Mouse (Mus musculus) liver, embryonic 15.5 days (tissue): ENCODE measurements at regions not wholly inside any gene's neighbourhood (a gene's known extent, or its start where the extent isn't known, plus 50 kb on each side); places are given as distances from the start of the nearest gene placed in this dataset.

Experiments used
- ATAC-seq: fragments of 200-750 bp; cut with Nextera tagmentation; 2 replicates; pipeline ENCODE4 v1.8.0; 2017; ENCODE audit warnings: moderate number of reproducible peaks, mild to moderate bottlenecking, moderate library complexity; ENCODE audit not compliant: insufficient read depth
- H3K27ac ChIP-seq: fragments of 300-500 bp; sonication (generic); replicated peaks from 2 replicates; pipeline ENCODE4 v1.5.1; 2015; ENCODE audit warnings: mild to moderate bottlenecking, inconsistent platforms
- H3K27me3 ChIP-seq: fragments of 300-500 bp; sonication (generic); 2 replicates; pipeline ENCODE4 v1.6.1; 2015; ENCODE audit warnings: mild to moderate bottlenecking, inconsistent platforms
- H3K36me3 ChIP-seq: fragments of 300-500 bp; sonication (generic); replicated peaks from 2 replicates; pipeline ENCODE4 v1.6.1; 2015; ENCODE audit warnings: moderate library complexity, mild to moderate bottlenecking, inconsistent platforms
- H3K4me1 ChIP-seq: fragments of 300-500 bp; sonication (generic); replicated peaks from 2 replicates; pipeline ENCODE4 v1.6.1; 2015; ENCODE audit warnings: inconsistent platforms
- H3K4me2 ChIP-seq: fragments of 300-500 bp; sonication (generic); 2 replicates; pipeline ENCODE4 v1.6.1; 2015; ENCODE audit warnings: moderate library complexity, mild to moderate bottlenecking, inconsistent platforms
- H3K4me3 ChIP-seq: fragments of 300-500 bp; sonication (generic); replicated peaks from 2 replicates; pipeline ENCODE4 v1.5.1; 2015; ENCODE audit warnings: mild to moderate bottlenecking, inconsistent platforms
- H3K9ac ChIP-seq: fragments of 300-500 bp; sonication (generic); 2 replicates; pipeline ENCODE4 v1.6.1; 2015; ENCODE audit warnings: moderate library complexity, mild to moderate bottlenecking, inconsistent platforms
- H3K9me3 ChIP-seq: fragments of 300-500 bp; sonication (generic); replicated peaks from 2 replicates; pipeline ENCODE4 v1.6.1; 2016; ENCODE audit warnings: inconsistent platforms
- WGBS: fragments of 180-500 bp; shearing (Covaris S2); methylation state at CpG from one replicate; pipeline ENCODE4 v1.1.7; 2015; ENCODE audit warnings: mixed read lengths; ENCODE audit not compliant: insufficient replicate concordance; 5-methylcytosine and 5-hydroxymethylcytosine counted together

- Histone ChIP-seq H3K36me3 (no peaks in the 10 kb centered on the region), H3K9ac (no peak overlapping the region), H3K9me3 (no peaks in the 10 kb centered on the region), H3K27ac (no peak overlapping the region), H3K27me3 (no peaks in the 10 kb centered on the region), H3K4me3 (no peak overlapping the region), H3K4me1 (no peaks in the 10 kb centered on the region), H3K4me2 (no peak overlapping the region)
- ATAC-seq = no peak
- 81% methylated on average over 9 of the region's 9 CpGs for WGBS
These were observed 153.1 kb upstream of the Kcnj16 start for GRCm38 (mm10) chr11:110814732-110815131.

GRCm38 (mm10) chr11:110815206-110815605 lies 152.6 kb upstream of the Kcnj16 start:
- no peaks in the 10 kb centered on the region for H3K27me3 ChIP-seq
- H3K9ac ChIP-seq = no peak overlapping the region
- H3K4me2 ChIP-seq = no peak overlapping the region
- no peak overlapping the region for H3K27ac ChIP-seq
- WGBS = 62% methylated on average over 7 of the region's 7 CpGs
- no peaks in the 10 kb centered on the region for H3K4me1 ChIP-seq
- no peak overlapping the region for H3K4me3 ChIP-seq
- no peaks in the 10 kb centered on the region for H3K36me3 ChIP-seq
- no peak for ATAC-seq
- no peaks in the 10 kb centered on the region for H3K9me3 ChIP-seq

- 52% methylated on average over 5 of the region's 5 CpGs for WGBS
These were observed 139.2 kb upstream of the Kcnj16 start for GRCm38 (mm10) chr11:110828584-110828983.

GRCm38 (mm10) chr11:110836688-110837087 lies 131.1 kb upstream of the Kcnj16 start:
- no peaks in the 10 kb centered on the region for H3K9me3 ChIP-seq
- H3K4me2 ChIP-seq = no peak overlapping the region
- H3K9ac ChIP-seq = no peak overlapping the region
- H3K4me3 ChIP-seq = no peak overlapping the region
- no peaks in the 10 kb centered on the region for H3K27me3 ChIP-seq
- ATAC-seq = peak; percentile 40; the same call in 1 of the 2 replicates
- 0 out of 2 replicates have a peak, but pooled peaks cover 2% of the 10 kb centered on the region for H3K4me1 ChIP-seq
- H3K36me3 ChIP-seq = no peaks in the 10 kb centered on the region
- 24% methylated on average over 4 of the region's 4 CpGs for WGBS
- H3K27ac ChIP-seq = no peak overlapping the region

More at GRCm38 (mm10) chr11:110828584-110828983, 139.2 kb upstream of the Kcnj16 start:
- no peak for ATAC-seq
- Histone ChIP-seq H3K9me3 (no peaks in the 10 kb centered on the region), H3K27ac (no peak overlapping the region), H3K27me3 (no peaks in the 10 kb centered on the region), H3K4me3 (no peak overlapping the region), H3K4me1 (no peaks in the 10 kb centered on the region), H3K36me3 (no peaks in the 10 kb centered on the region), H3K4me2 (no peak overlapping the region), H3K9ac (no peak overlapping the region)

DNA sequence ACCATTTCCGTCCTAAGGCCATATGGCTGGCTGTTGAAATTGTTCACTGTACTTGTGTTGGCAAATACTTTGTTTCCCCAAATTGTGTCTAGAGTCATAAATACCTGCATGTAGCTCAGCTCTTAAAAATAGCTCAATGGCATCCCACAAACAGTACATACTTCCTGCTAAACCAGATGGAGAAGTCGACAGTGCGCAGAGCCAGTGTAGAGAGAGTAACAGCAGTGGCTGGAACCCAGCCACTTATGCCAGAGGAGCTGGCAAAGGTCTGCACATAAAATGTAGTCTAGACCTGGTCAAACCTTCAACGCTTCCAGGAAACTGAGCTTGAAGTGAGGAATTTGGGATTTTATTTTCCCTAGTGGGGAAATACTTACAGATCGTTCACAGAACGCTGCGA lies 128.5 kb upstream of the Kcnj16 start:
- 63% methylated on average over 7 of the region's 7 CpGs for WGBS
- H3K27ac ChIP-seq = no peak overlapping the region
- H3K4me1 ChIP-seq = 0 out of 2 replicates have a peak, but pooled peaks cover 2% of the 10 kb centered on the region
- no peak overlapping the region for H3K4me3 ChIP-seq
- no peaks in the 10 kb centered on the region for H3K9me3 ChIP-seq
- no peak for ATAC-seq
- no peak overlapping the region for H3K4me2 ChIP-seq
- H3K9ac ChIP-seq = no peak overlapping the region
- no peaks in the 10 kb centered on the region for H3K27me3 ChIP-seq
- H3K36me3 ChIP-seq = no peaks in the 10 kb centered on the region

DNA sequence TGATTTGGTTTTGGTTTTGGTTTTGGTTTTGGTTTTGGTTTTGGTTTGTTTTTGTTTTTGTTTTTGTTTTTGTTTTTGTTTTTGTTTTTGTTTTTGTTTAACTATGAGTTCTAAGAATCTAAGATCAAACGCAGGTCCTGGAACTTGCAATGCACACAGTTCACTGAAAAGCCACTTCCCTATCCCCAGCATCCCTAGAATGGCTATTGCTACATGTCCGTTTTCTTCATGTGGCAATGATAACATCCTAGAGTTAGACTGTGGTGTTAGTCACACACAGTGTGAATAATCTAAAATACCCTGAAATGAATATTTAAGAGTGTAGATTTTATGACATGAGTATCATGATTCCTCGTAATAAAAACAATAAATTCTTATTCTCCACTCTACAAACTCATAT lies 99.5 kb upstream of the Kcnj16 start:
- Histone ChIP-seq H3K9me3 (no peaks in the 10 kb centered on the region), H3K36me3 (no peaks in the 10 kb centered on the region), H3K27ac (no peak overlapping the region), H3K9ac (no peak overlapping the region), H3K4me1 (no peaks in the 10 kb centered on the region), H3K4me3 (no peak overlapping the region), H3K27me3 (no peaks in the 10 kb centered on the region), H3K4me2 (no peak overlapping the region)
- no peak for ATAC-seq
- WGBS = 54% methylated on average over 3 of the region's 3 CpGs

DNA sequence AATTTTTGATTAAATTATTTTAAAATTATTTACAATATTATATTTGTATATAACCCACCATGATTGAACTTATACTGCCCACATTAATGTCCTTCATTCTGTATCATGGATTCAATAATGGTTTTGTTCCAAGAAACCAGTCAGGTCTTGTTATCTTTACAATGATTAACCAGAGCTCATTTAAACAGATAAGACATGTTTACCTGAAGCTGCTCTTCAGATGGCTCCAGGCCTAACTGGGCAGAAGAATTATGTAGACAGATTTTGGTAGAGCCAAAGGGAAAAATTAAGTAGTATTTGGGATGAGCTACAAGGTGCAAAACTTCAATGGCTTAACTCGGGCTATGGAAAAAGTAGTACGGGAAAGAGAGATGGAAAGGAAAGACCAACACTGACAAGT lies 97.7 kb upstream of the Kcnj16 start:
- Histone ChIP-seq H3K27ac (no peak overlapping the region), H3K4me2 (no peak overlapping the region), H3K4me3 (no peak overlapping the region), H3K9ac (no peak overlapping the region), H3K27me3 (no peaks in the 10 kb centered on the region), H3K36me3 (no peaks in the 10 kb centered on the region), H3K4me1 (no peaks in the 10 kb centered on the region), H3K9me3 (no peaks in the 10 kb centered on the region)
- ATAC-seq = no peak
- 62% methylated on average over 2 of the region's 2 CpGs for whole genome bisulfite sequencing

DNA sequence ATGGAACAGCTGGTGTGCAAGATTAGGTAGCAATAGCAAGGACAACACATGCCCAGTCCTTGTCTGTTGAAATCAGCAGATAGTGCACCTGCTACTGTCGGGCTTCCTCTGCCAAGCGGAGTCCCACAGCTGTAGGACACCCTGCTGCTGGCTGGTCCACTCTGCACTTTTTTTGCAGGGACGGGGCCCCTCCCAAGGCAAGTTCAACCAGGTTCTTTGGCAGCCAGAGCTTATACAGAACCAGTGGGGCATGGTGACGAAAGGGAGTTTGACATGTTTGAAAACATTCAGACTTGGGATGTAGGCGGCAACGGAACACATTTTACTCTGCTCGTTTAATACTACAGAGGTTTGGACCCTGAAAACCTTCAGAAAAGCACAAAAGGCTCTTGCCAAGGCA lies 93.2 kb upstream of the Kcnj16 start:
- no peak overlapping the region for H3K4me2 ChIP-seq
- no peak overlapping the region for H3K27ac ChIP-seq
- 48% methylated on average over 7 of the region's 7 CpGs for WGBS
- H3K4me1 ChIP-seq = no peaks in the 10 kb centered on the region
- no peak for ATAC-seq
- no peaks in the 10 kb centered on the region for H3K27me3 ChIP-seq
- H3K9me3 ChIP-seq = no peaks in the 10 kb centered on the region
- H3K4me3 ChIP-seq = no peak overlapping the region
- no peaks in the 10 kb centered on the region for H3K36me3 ChIP-seq
- H3K9ac ChIP-seq = no peak overlapping the region

DNA sequence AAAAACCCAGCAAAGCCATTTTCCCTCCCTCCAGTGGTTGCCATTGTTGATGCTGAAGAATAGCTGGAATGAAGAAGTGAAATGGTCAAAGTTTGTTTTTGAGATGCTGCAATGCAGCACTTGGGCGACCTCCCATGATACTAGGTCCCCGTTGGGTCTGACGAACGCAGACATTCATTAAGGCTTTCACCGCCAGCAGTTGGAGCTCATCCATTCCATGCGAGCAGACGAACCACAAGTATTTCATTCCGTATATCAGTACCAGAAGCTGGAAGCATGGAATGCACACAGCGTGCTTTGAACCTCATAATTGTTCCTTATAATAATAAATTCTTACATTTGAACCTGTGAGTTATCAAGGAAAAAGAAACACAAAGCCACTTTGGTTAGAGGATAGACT lies 86.9 kb upstream of the Kcnj16 start:
- no peak for ATAC-seq
- no peak overlapping the region for H3K9ac ChIP-seq
- no peak overlapping the region for H3K27ac ChIP-seq
- no peak overlapping the region for H3K4me2 ChIP-seq
- no peaks in the 10 kb centered on the region for H3K36me3 ChIP-seq
- H3K27me3 ChIP-seq = no peaks in the 10 kb centered on the region
- no peaks in the 10 kb centered on the region for H3K9me3 ChIP-seq
- no peak overlapping the region for H3K4me3 ChIP-seq
- WGBS = 74% methylated on average over 9 of the region's 9 CpGs
- H3K4me1 ChIP-seq = no peaks in the 10 kb centered on the region

DNA sequence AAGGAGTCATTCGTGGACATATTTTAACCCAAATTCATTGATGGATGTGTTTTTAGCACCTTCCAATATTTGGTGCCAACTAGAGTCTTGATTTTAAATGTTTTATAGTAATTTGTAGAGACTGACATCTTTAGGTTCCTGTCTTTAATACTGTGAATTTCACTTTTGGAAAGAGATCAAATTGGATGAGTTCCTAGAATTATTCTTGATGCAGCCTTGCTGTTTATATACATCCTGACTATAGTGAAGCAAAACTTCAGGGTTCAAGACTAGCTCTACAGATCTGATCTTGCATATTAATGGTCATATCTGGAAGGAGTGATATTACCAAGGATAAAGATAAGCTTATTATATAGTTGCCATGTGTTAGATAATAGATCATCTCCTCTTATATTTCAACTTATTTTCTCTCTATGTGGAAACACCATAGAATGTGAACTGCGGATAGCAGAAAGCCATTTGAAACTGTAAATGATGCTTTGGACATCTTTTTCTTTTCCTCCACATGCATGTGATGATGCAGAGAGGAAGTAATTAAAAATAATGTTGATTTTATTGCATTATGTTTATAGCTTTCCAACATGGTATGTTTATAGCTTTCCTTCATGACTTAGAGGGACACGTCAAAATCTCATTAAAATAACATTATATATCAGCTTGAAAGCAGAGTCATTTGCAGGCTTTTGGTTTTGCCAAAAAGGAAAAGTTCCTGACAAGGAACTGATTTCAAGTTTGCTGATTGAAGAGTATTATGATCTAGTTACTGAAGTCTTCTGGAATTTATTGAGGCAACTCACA lies 78.3 kb upstream of the Kcnj16 start:
- Histone ChIP-seq H3K4me1 (no peaks in the 10 kb centered on the region), H3K9ac (no peak overlapping the region), H3K9me3 (no peaks in the 10 kb centered on the region), H3K4me2 (no peak overlapping the region), H3K27ac (no peak overlapping the region), H3K27me3 (no peaks in the 10 kb centered on the region), H3K36me3 (no peaks in the 10 kb centered on the region), H3K4me3 (no peak overlapping the region)
- WGBS = 64% methylated on average over 3 of the region's 3 CpGs
- ATAC-seq = no peak

DNA sequence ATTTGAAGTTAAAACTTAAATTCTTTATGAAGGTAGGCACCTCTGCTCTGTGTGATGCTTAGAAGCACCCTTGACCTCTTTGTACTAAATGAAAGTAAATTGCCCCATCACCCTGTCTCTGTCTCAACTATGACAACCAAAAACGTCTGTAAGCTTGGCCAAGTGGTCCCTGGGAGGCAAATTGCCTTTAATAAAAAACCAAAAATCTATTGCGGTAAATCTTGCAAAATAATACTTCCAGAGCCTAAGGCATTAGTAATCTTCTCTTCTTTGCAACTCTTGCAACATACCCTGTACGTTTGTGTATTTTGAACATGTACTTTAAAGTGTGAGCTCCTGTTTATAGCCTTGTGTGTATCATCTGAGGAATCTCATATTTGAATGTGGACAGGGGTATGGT lies 77.4 kb upstream of the Kcnj16 start:
- H3K27ac ChIP-seq = no peak overlapping the region
- H3K36me3 ChIP-seq = no peaks in the 10 kb centered on the region
- 59% methylated on average over 3 of the region's 3 CpGs for WGBS
- H3K9ac ChIP-seq = no peak overlapping the region
- H3K4me2 ChIP-seq = no peak overlapping the region
- no peak for ATAC-seq
- H3K4me1 ChIP-seq = no peaks in the 10 kb centered on the region
- H3K9me3 ChIP-seq = no peaks in the 10 kb centered on the region
- no peaks in the 10 kb centered on the region for H3K27me3 ChIP-seq
- no peak overlapping the region for H3K4me3 ChIP-seq

GRCm38 (mm10) chr11:110902918-110903317 lies 64.9 kb upstream of the Kcnj16 start:
- H3K27ac ChIP-seq = no peak overlapping the region
- ATAC-seq = no peak
- H3K27me3 ChIP-seq = no peaks in the 10 kb centered on the region
- no peaks in the 10 kb centered on the region for H3K36me3 ChIP-seq
- no peak overlapping the region for H3K4me3 ChIP-seq
- H3K9ac ChIP-seq = no peak overlapping the region
- no peak overlapping the region for H3K4me2 ChIP-seq
- no peaks in the 10 kb centered on the region for H3K4me1 ChIP-seq
- H3K9me3 ChIP-seq = no peaks in the 10 kb centered on the region
- 62% methylated on average over 6 of the region's 6 CpGs for WGBS
